Mouse (Mus musculus): ENCODE results near the gene Nr2c1. TPM values are rescaled to one million over a fixed set of nuclear protein-coding genes. Genes with fewer than 3 reads are reported as not detected.
A peak's percentile ranks its signal among the peaks of the same experiment; 100 is the strongest.

Gene Nr2c1
- polyA plus RNA-seq, 1 experiment, result 5.2 TPM

GRCm38 (mm10) chr10:94117916-94118315, 29.9 kb upstream of the Nr2c1 start:
- H3K4me3 ChIP-seq (ENCODE audit: insufficient read depth, poor library complexity, severe bottlenecking), result no peak overlapping the region
- H3ac ChIP-seq (ENCODE audit: control insufficient read depth, insufficient read length, low read depth), result no peak overlapping the region
- no peaks in the 10 kb centered on the region for H3K79me3 ChIP-seq (ENCODE audit: low read depth)
- H3K36me3 ChIP-seq (ENCODE audit: control insufficient read depth, insufficient read depth), result no peaks in the 10 kb centered on the region
- H3K79me2 ChIP-seq (ENCODE audit: control insufficient read depth, insufficient read depth), result no peaks in the 10 kb centered on the region
- no peak for TF ChIP-seq CEBPB (IDR thresholded peaks at IDR 0.05; ENCODE audit: low read depth)
- no peak for TF ChIP-seq MYOD1 (IDR thresholded peaks at IDR 0.05; ENCODE audit: control insufficient read depth, insufficient read length, low read depth)
- no peaks in the 10 kb centered on the region for H3K27me3 ChIP-seq (ENCODE audit: control insufficient read depth, insufficient read depth, insufficient read length)

GRCm38 (mm10) chr10:94118993-94119392, 28.8 kb upstream of the Nr2c1 start:
- Histone ChIP-seq H3K27me3 (ENCODE audit: control insufficient read depth, insufficient read depth, insufficient read length) (no peaks in the 10 kb centered on the region), H3K79me3 (ENCODE audit: low read depth) (no peaks in the 10 kb centered on the region), H3K79me2 (ENCODE audit: control insufficient read depth, insufficient read depth) (no peaks in the 10 kb centered on the region), H3K36me3 (ENCODE audit: control insufficient read depth, insufficient read depth) (no peaks in the 10 kb centered on the region), H3ac (ENCODE audit: control insufficient read depth, insufficient read length, low read depth) (no peak overlapping the region), H3K4me3 (ENCODE audit: insufficient read depth, poor library complexity, severe bottlenecking) (no peak overlapping the region)
- TF ChIP-seq FOSL1 (IDR thresholded peaks at IDR 0.05; ENCODE audit: insufficient read depth, low read length, poor library complexity, severe bottlenecking) (no peak), MYOG (IDR thresholded peaks at IDR 0.05; ENCODE audit: control insufficient read depth, extremely low read depth, insufficient read length) (no peak), CEBPB (IDR thresholded peaks at IDR 0.05; ENCODE audit: low read depth) (no peak), MAX (IDR thresholded peaks at IDR 0.05) (no peak), MYOD1 (IDR thresholded peaks at IDR 0.05; ENCODE audit: control insufficient read depth, insufficient read length, low read depth) (no peak), CTCF (IDR thresholded peaks at IDR 0.05; ENCODE audit: control insufficient read depth, insufficient read depth, insufficient read length) (no peak), USF1 (IDR thresholded peaks at IDR 0.05; ENCODE audit: low read depth) (no peak)

GRCm38 (mm10) chr10:94120676-94121075, 27.1 kb upstream of the Nr2c1 start:
- Histone ChIP-seq H3K4me3 (ENCODE audit: insufficient read depth, poor library complexity, severe bottlenecking) (no peak overlapping the region), H3ac (ENCODE audit: control insufficient read depth, insufficient read length, low read depth) (no peak overlapping the region), H3K27me3 (ENCODE audit: control insufficient read depth, insufficient read depth, insufficient read length) (no peaks in the 10 kb centered on the region), H3K79me2 (ENCODE audit: control insufficient read depth, insufficient read depth) (no peaks in the 10 kb centered on the region), H3K79me3 (ENCODE audit: low read depth) (no peaks in the 10 kb centered on the region), H3K36me3 (ENCODE audit: control insufficient read depth, insufficient read depth) (no peaks in the 10 kb centered on the region)
- TF ChIP-seq CTCF (IDR thresholded peaks at IDR 0.05; ENCODE audit: control insufficient read depth, insufficient read depth, insufficient read length), result no peak
- no peak for TF ChIP-seq MYOG (IDR thresholded peaks at IDR 0.05; ENCODE audit: control insufficient read depth, extremely low read depth, insufficient read length)

- no peak for TF ChIP-seq CEBPB (IDR thresholded peaks at IDR 0.05; ENCODE audit: low read depth)
- no peak overlapping the region for H3ac ChIP-seq (ENCODE audit: control insufficient read depth, insufficient read length, low read depth)
- no peaks in the 10 kb centered on the region for H3K36me3 ChIP-seq (ENCODE audit: control insufficient read depth, insufficient read depth)
- no peaks in the 10 kb centered on the region for H3K27me3 ChIP-seq (ENCODE audit: control insufficient read depth, insufficient read depth, insufficient read length)
- H3K4me3 ChIP-seq (ENCODE audit: insufficient read depth, poor library complexity, severe bottlenecking), result no peak overlapping the region
- no peaks in the 10 kb centered on the region for H3K79me3 ChIP-seq (ENCODE audit: low read depth)
- H3K79me2 ChIP-seq (ENCODE audit: control insufficient read depth, insufficient read depth), result no peaks in the 10 kb centered on the region
Measured at GRCm38 (mm10) chr10:94122595-94122994, 25.2 kb upstream of the Nr2c1 start.

- Histone ChIP-seq H3K4me3 (ENCODE audit: insufficient read depth, poor library complexity, severe bottlenecking) (no peak overlapping the region), H3K79me2 (ENCODE audit: control insufficient read depth, insufficient read depth) (no peaks in the 10 kb centered on the region), H3K79me3 (ENCODE audit: low read depth) (no peaks in the 10 kb centered on the region), H3K36me3 (ENCODE audit: control insufficient read depth, insufficient read depth) (no peaks in the 10 kb centered on the region), H3K27me3 (ENCODE audit: control insufficient read depth, insufficient read depth, insufficient read length) (no peaks in the 10 kb centered on the region), H3ac (ENCODE audit: control insufficient read depth, insufficient read length, low read depth) (no peak overlapping the region)
- TF ChIP-seq USF1 (IDR thresholded peaks at IDR 0.05; ENCODE audit: low read depth) (no peak), CEBPB (IDR thresholded peaks at IDR 0.05; ENCODE audit: low read depth) (peak; percentile 10)
Measured at GRCm38 (mm10) chr10:94123581-94123980, 24.2 kb upstream of the Nr2c1 start.

GRCm38 (mm10) chr10:94124376-94124775, 23.4 kb upstream of the Nr2c1 start:
- H3K36me3 ChIP-seq (ENCODE audit: control insufficient read depth, insufficient read depth), result no peaks in the 10 kb centered on the region
- TF ChIP-seq MAX (IDR thresholded peaks at IDR 0.05), result no peak
- no peak for TF ChIP-seq MYOD1 (IDR thresholded peaks at IDR 0.05; ENCODE audit: control insufficient read depth, insufficient read length, low read depth)
- no peak for TF ChIP-seq USF1 (IDR thresholded peaks at IDR 0.05; ENCODE audit: low read depth)
- no peak for TF ChIP-seq CTCF (IDR thresholded peaks at IDR 0.05; ENCODE audit: control insufficient read depth, insufficient read depth, insufficient read length)
- TF ChIP-seq FOSL1 (IDR thresholded peaks at IDR 0.05; ENCODE audit: insufficient read depth, low read length, poor library complexity, severe bottlenecking), result no peak
- no peak for TF ChIP-seq MYOG (IDR thresholded peaks at IDR 0.05; ENCODE audit: control insufficient read depth, extremely low read depth, insufficient read length)
- no peak for TF ChIP-seq CEBPB (IDR thresholded peaks at IDR 0.05; ENCODE audit: low read depth)
- H3K79me2 ChIP-seq (ENCODE audit: control insufficient read depth, insufficient read depth), result no peaks in the 10 kb centered on the region
- H3ac ChIP-seq (ENCODE audit: control insufficient read depth, insufficient read length, low read depth), result no peak overlapping the region
- no peaks in the 10 kb centered on the region for H3K27me3 ChIP-seq (ENCODE audit: control insufficient read depth, insufficient read depth, insufficient read length)
- H3K79me3 ChIP-seq (ENCODE audit: low read depth), result no peaks in the 10 kb centered on the region
- no peak overlapping the region for H3K4me3 ChIP-seq (ENCODE audit: insufficient read depth, poor library complexity, severe bottlenecking)

- no peak overlapping the region for H3ac ChIP-seq (ENCODE audit: control insufficient read depth, insufficient read length, low read depth)
- no peaks in the 10 kb centered on the region for H3K27me3 ChIP-seq (ENCODE audit: control insufficient read depth, insufficient read depth, insufficient read length)
- H3K79me3 ChIP-seq (ENCODE audit: low read depth), result no peaks in the 10 kb centered on the region
- H3K4me3 ChIP-seq (ENCODE audit: insufficient read depth, poor library complexity, severe bottlenecking), result no peak overlapping the region
- no peaks in the 10 kb centered on the region for H3K36me3 ChIP-seq (ENCODE audit: control insufficient read depth, insufficient read depth)
- TF ChIP-seq FOSL1 (IDR thresholded peaks at IDR 0.05; ENCODE audit: insufficient read depth, low read length, poor library complexity, severe bottlenecking) (no peak), MYOG (IDR thresholded peaks at IDR 0.05; ENCODE audit: control insufficient read depth, extremely low read depth, insufficient read length) (no peak), USF1 (IDR thresholded peaks at IDR 0.05; ENCODE audit: low read depth) (no peak), CEBPB (IDR thresholded peaks at IDR 0.05; ENCODE audit: low read depth) (no peak), CTCF (IDR thresholded peaks at IDR 0.05; ENCODE audit: control insufficient read depth, insufficient read depth, insufficient read length) (no peak), MAX (IDR thresholded peaks at IDR 0.05) (no peak), MYOD1 (IDR thresholded peaks at IDR 0.05; ENCODE audit: control insufficient read depth, insufficient read length, low read depth) (no peak)
- H3K79me2 ChIP-seq (ENCODE audit: control insufficient read depth, insufficient read depth), result no peaks in the 10 kb centered on the region
Measured at GRCm38 (mm10) chr10:94129680-94130119, 18.1 kb upstream of the Nr2c1 start.

All from C2C12 (cell line).